Mouse (Mus musculus) midbrain, embryonic 10.5 days (tissue): ENCODE measurements around the gene Olfr877. TPM values are rescaled to one million over a fixed set of nuclear protein-coding genes. Genes with fewer than 3 reads are reported as not detected.

Source experiments
- DNase-seq: peaks from one replicate; pipeline ENCODE4 v3.0.0-alpha.2; 2017; ENCODE audit warnings: low spot score
- H3K27ac ChIP-seq: fragments of 300-500 bp; sonication (generic); replicated peaks from 2 replicates; pipeline ENCODE4 v1.5.1; 2016; ENCODE audit warnings: mild to moderate bottlenecking
- H3K27me3 ChIP-seq: fragments of 300-500 bp; sonication (generic); 2 replicates; pipeline ENCODE4 v1.6.1; 2016; ENCODE audit warnings: low read depth, mild to moderate bottlenecking; ENCODE audit not compliant: poor library complexity, severe bottlenecking
- H3K36me3 ChIP-seq: fragments of 300-500 bp; sonication (generic); 2 replicates; pipeline ENCODE4 v1.6.1; 2016; ENCODE audit warnings: mild to moderate bottlenecking, moderate library complexity
- H3K4me1 ChIP-seq: fragments of 300-500 bp; sonication (generic); 2 replicates; pipeline ENCODE4 v1.6.1; 2016
- H3K4me3 ChIP-seq: fragments of 300-500 bp; sonication (generic); 2 replicates; pipeline ENCODE4 v1.5.1; 2016; ENCODE audit warnings: mild to moderate bottlenecking, moderate library complexity
- H3K9me3 ChIP-seq: fragments of 300-500 bp; sonication (generic); replicated peaks from 2 replicates; pipeline ENCODE4 v1.6.1; 2016; ENCODE audit warnings: mild to moderate bottlenecking
- WGBS: fragments of 180-500 bp; shearing (Covaris S2); methylation state at CpG from one replicate; pipeline ENCODE4 v1.1.7; 2016; 5-methylcytosine and 5-hydroxymethylcytosine counted together
- polyA plus RNA-seq: library from polyadenylated mRNA; unstranded; fragments of >200 nt; fragmentation: Nextera tagmentation; extraction: Ambion mirVana; gene quantifications from 2 replicates; pipeline ENCODE4 v1.2.1, GENCODE M21; 2016

Gene Olfr877
- polyA plus RNA-seq, 1 experiment from 2014 or later, result not detected

DNA sequence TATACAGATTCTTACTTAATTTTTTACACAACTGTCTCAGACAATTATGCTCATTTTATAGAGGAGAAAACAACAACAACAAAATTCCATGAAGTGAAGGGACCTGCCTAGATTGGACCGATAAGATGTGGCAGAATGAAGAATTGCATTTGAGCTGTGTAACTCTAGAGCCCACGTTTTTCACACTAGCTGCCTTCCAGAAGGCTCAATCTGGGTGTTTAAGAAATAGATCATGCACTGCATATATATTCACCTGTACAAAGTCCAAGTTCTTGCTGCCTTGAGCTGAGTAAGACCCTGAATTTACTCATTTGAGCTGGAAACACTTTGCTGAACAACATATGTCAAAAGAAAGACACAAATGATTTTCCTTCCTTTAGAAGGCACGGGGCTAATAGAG, 51.5 kb downstream of the Olfr877 start:
- Histone ChIP-seq H3K36me3 (no peaks in the 10 kb centered on the region), H3K4me1 (no peaks in the 10 kb centered on the region), H3K27me3 (no peaks in the 10 kb centered on the region), H3K27ac (no peak overlapping the region), H3K4me3 (no peak overlapping the region), H3K9me3 (no peaks in the 10 kb centered on the region)
- DNase-seq, result no peak
- 76% methylated on average over 3 of the region's 3 CpGs for WGBS

Other genes with a start within 250 kb of the Olfr877 start
- gene Spa17, start 240.5 kb upstream of the Olfr877 start, polyA plus RNA-seq, result 13.5 and 13.9 TPM in 2 replicates
- gene Tbrg1, start 197.0 kb upstream of the Olfr877 start, polyA plus RNA-seq, result 133 and 142 TPM in 2 replicates
- gene Panx3, start 185.0 kb upstream of the Olfr877 start, polyA plus RNA-seq, result 0.17 and 0.22 TPM in 2 replicates
- gene Olfr160, start 138.0 kb upstream of the Olfr877 start, polyA plus RNA-seq, result not detected in 2 replicates
- not detected in 2 replicates for gene Olfr874, start 109.2 kb upstream of the Olfr877 start, polyA plus RNA-seq
- gene Olfr875, start 82.4 kb upstream of the Olfr877 start, polyA plus RNA-seq, result not detected in 2 replicates
- not detected in 2 replicates for gene Olfr876, start 51.2 kb upstream of the Olfr877 start, polyA plus RNA-seq
- not detected in 2 replicates for gene Olfr145, start 42.5 kb downstream of the Olfr877 start, polyA plus RNA-seq
- gene Olfr878, start 63.6 kb downstream of the Olfr877 start, polyA plus RNA-seq, result not detected in 2 replicates
- not detected in 2 replicates for gene Olfr881, start 137.6 kb downstream of the Olfr877 start, polyA plus RNA-seq
- not detected in 2 replicates for gene Olfr883, start 171.5 kb downstream of the Olfr877 start, polyA plus RNA-seq
- not detected in 2 replicates for gene Olfr884, start 192.3 kb downstream of the Olfr877 start, polyA plus RNA-seq
- not detected in 2 replicates for gene Olfr885, start 207.1 kb downstream of the Olfr877 start, polyA plus RNA-seq
- gene Olfr887, start 229.8 kb downstream of the Olfr877 start, polyA plus RNA-seq, result not detected in 2 replicates